Mouse (Mus musculus): ENCODE results near the gene Atad5.

The Atad5 gene

GRCm38 (mm10) chr11:80183705-80184255, 94.6 kb downstream of the Atad5 start, which contains the start of gene Rnf135:
Gene Rnf135, plus strand, starts transcription at chr11:80183851.
- peak; percentile 96 to 97 for DNase-seq

DNA sequence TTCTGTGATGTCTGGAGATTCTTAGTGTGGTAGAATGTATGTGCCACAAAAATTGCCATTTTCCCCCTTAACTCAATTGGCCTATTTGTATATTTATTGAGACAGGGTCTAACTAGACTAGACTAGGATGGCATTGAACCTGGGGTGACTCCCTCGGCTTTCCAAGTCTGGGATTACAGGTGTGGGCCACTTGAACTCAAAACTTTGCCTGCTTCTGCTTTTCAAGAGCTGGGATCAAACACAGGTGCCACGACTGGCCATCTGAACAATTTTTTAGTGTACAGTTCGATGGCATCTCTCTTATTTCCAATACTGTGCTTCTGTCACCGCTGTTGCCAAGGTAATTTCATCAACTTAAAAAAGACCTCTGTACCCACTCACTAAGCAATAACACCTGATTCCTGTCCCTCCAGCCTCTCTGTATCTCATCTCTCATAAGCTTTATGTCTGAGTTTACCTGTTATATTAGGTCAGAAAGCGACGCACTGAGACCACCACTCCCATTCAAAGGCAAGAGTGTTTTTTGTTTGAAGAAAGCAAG, 95.4 kb downstream of the Atad5 start:
- no peak for DNase-seq
